Mouse (Mus musculus) embryo, embryonic 10.5 days (tissue): ENCODE results near the gene Zdbf2.
"Not testable (repeated sequence)": the region's sequence is repeated elsewhere in the genome, so short reads cannot be mapped to it uniquely, and the experiment has no call there.

ENCODE experiments used
- DNase-seq: peaks from one replicate; pipeline ENCODE4 v3.0.0-alpha.2; 2015; ENCODE audit warnings: low spot score

The Zdbf2 gene

GRCm38 (mm10) chr1:63263671-63264070, 9.4 kb upstream of the Zdbf2 start:
- peak; percentile 26 for DNase-seq

- DNase-seq = peak; percentile 24
These were observed 7.6 kb upstream of the Zdbf2 start for GRCm38 (mm10) chr1:63265461-63265860.

- DNase-seq = peak; percentile 50
These were observed 6.9 kb upstream of the Zdbf2 start for GRCm38 (mm10) chr1:63266121-63266520.

GRCm38 (mm10) chr1:63266716-63267115, 6.3 kb upstream of the Zdbf2 start:
- DNase-seq = peak; percentile 41

- DNase-seq = peak; percentile 62
These were observed 865 bp upstream of the Zdbf2 start for GRCm38 (mm10) chr1:63272125-63272675.

- peak; percentile 59 for DNase-seq
These were observed 380 bp downstream of the Zdbf2 start for GRCm38 (mm10) chr1:63273339-63273951.

- DNase-seq = peak; percentile 72
These were observed 1.1 kb downstream of the Zdbf2 start for GRCm38 (mm10) chr1:63274046-63274730.

- peak; percentile 58 for DNase-seq
These were observed 5.0 kb downstream of the Zdbf2 start for GRCm38 (mm10) chr1:63278106-63278505.

- peak; percentile 36 for DNase-seq
These were observed 20.9 kb downstream of the Zdbf2 start for GRCm38 (mm10) chr1:63293965-63294364.

GRCm38 (mm10) chr1:63309661-63310060, 36.6 kb downstream of the Zdbf2 start:
- peak; percentile 44 for DNase-seq

- not testable (repeated sequence) for DNase-seq
These were observed 50.6 kb downstream of the Zdbf2 start for GRCm38 (mm10) chr1:63323565-63324132.
